Mouse (Mus musculus) forebrain, embryonic 12.5 days (tissue): Measurements from ENCODE around the gene Patj. TPM values are rescaled to one million over a fixed set of nuclear protein-coding genes. Genes with fewer than 3 reads are reported as not detected.
"Not testable (repeated sequence)": the region's sequence is repeated elsewhere in the genome, so short reads cannot be mapped to it uniquely, and the experiment has no call there.

ENCODE experiments used
- ATAC-seq: fragments of 200-750 bp; cut with Nextera tagmentation; 2 replicates; pipeline ENCODE4 v1.8.0; 2017; ENCODE audit warnings: moderate TSS enrichment; ENCODE audit not compliant: low FRiP score
- H3K27ac ChIP-seq: fragments of 300-500 bp; sonication (generic); 2 replicates; pipeline ENCODE4 v1.5.1; 2016; ENCODE audit warnings: mild to moderate bottlenecking
- H3K27me3 ChIP-seq: fragments of 300-500 bp; sonication (generic); 2 replicates; pipeline ENCODE4 v1.6.1; 2016; ENCODE audit warnings: mild to moderate bottlenecking
- H3K36me3 ChIP-seq: fragments of 300-500 bp; sonication (generic); replicated peaks from 2 replicates; pipeline ENCODE4 v1.6.1; 2016; ENCODE audit warnings: mild to moderate bottlenecking
- H3K4me1 ChIP-seq: fragments of 300-500 bp; sonication (generic); 2 replicates; pipeline ENCODE4 v1.6.1; 2016
- H3K4me2 ChIP-seq: fragments of 300-500 bp; sonication (generic); 2 replicates; pipeline ENCODE4 v1.6.1; 2016; ENCODE audit warnings: mild to moderate bottlenecking, moderate library complexity
- H3K4me3 ChIP-seq: fragments of 300-500 bp; sonication (generic); replicated peaks from 2 replicates; pipeline ENCODE4 v1.5.1; 2016; ENCODE audit warnings: mild to moderate bottlenecking
- H3K9ac ChIP-seq: fragments of 300-500 bp; sonication (generic); 2 replicates; pipeline ENCODE4 v1.6.1; 2016; ENCODE audit warnings: mild to moderate bottlenecking
- H3K9me3 ChIP-seq: fragments of 300-500 bp; sonication (generic); 2 replicates; pipeline ENCODE4 v1.6.1; 2016
- WGBS: fragments of 180-500 bp; shearing (Covaris S2); methylation state at CpG from one replicate; pipeline ENCODE4 v1.1.7; 2016; 5-methylcytosine and 5-hydroxymethylcytosine counted together
- polyA plus RNA-seq: library from polyadenylated mRNA; unstranded; fragments of >200 nt; fragmentation: Nextera tagmentation; extraction: Ambion mirVana; gene quantifications from 2 replicates; pipeline ENCODE4 v1.2.1, GENCODE M21; 2016

Gene Patj
- polyA plus RNA-seq, 1 experiment from 2014 or later = 12.9 TPM

DNA sequence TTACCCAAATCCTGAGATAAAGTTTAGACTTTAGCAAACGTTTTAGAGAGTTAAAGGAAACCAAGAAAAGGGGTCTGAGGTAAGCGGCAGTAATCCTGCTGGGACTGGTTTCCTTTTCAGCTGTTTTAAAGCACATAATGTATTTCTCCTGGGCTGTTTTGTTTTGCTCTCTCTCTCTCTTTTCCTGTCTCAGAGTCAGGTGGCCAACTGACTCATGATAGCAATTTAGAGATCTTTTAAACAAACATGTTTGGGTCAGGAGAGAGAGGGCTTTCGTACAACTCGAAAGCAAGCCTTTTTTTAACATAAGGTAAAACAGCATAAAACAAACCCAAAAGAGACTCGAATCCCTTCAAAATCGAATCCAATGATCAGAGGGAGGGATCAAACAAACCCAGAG is 207.5 kb downstream of the Patj start:
- H3K4me3 ChIP-seq = no peak overlapping the region
- 70% methylated on average over 6 of the region's 6 CpGs for WGBS
- ATAC-seq = no peak

DNA sequence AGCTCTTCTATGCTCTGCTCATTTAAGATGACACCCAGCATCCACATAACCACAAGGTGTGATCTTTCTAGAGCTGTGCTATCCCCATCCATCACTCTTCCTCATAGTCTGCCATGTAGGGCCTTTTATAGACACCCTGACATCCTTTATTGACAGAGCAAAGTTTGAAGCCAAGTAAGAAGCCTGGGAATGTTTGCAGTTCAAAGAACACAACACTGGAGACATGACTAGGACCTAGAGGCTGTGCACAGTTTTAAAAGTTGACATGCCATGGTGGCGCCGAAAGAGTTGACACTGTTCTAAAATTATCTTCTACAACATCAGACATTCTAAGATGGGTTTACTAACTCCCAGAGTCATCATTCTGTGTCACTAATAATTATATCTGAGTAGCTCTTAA is 214.9 kb downstream of the Patj start:
- no peak for ATAC-seq
- Histone ChIP-seq H3K9me3 (no peaks in the 10 kb centered on the region), H3K27me3 (no peaks in the 10 kb centered on the region), H3K4me2 (no peak overlapping the region), H3K27ac (no peak overlapping the region), H3K36me3 (no peaks in the 10 kb centered on the region), H3K4me1 (no peaks in the 10 kb centered on the region), H3K4me3 (no peak overlapping the region), H3K9ac (no peak overlapping the region)
- WGBS = 93% methylated on average over 2 of the region's 2 CpGs

More for the DNA sequence above, 207.5 kb downstream of the Patj start:
- Histone ChIP-seq H3K9ac (no peak overlapping the region), H3K27ac (no peak overlapping the region), H3K36me3 (no peaks in the 10 kb centered on the region), H3K27me3 (no peaks in the 10 kb centered on the region), H3K9me3 (no peaks in the 10 kb centered on the region), H3K4me1 (peaks cover 11% of the 10 kb centered on the region; the same call in 1 of the 2 replicates), H3K4me2 (no peak overlapping the region)

DNA sequence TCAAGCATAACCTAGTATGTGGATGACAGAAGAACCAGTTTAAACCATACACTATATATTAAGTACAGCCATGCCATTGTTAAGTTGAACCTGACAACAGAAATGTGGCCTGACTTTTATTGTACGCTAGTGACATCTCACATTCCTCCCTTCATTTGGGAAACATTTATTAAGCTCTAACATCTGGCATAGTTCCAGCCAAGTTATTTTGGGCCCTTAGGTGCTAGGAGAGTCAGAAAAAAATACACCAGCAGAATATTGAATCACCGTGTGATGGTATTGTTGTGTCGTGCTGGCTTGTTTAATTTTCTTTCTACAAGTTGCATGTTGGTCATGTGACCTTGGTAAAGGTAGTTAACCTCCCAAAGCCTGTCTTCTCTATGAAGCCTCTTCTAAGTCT is 218.8 kb downstream of the Patj start:
- 92% methylated on average over 3 of the region's 3 CpGs for WGBS
- Histone ChIP-seq H3K9me3 (no peaks in the 10 kb centered on the region), H3K27ac (no peak overlapping the region), H3K36me3 (no peaks in the 10 kb centered on the region), H3K4me2 (no peak overlapping the region), H3K27me3 (no peaks in the 10 kb centered on the region), H3K4me1 (no peaks in the 10 kb centered on the region), H3K9ac (no peak overlapping the region), H3K4me3 (no peak overlapping the region)
- ATAC-seq = no peak

DNA sequence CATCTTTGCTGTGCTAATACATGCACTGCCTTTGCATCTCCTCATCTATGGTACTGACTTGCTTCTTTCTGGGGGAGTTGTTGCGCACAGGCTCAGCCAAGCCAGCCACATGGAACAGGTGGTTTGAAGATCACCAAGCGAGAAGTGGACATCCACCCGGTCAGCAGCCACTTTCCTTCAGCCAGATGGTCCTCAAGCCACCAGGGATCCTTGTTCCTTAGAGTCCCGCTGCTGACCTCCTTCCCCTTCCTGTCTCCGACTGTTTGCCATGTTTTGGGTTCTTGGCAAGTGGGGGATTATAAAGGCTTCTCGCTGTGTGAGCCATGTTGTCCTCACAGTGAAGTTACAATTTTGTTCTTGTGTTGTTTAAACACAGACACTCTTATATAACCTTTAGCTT is 223.6 kb downstream of the Patj start:
- no peaks in the 10 kb centered on the region for H3K27me3 ChIP-seq
- H3K9me3 ChIP-seq = no peaks in the 10 kb centered on the region
- no peak overlapping the region for H3K4me3 ChIP-seq
- 90% methylated on average over 6 of the region's 6 CpGs for WGBS
- ATAC-seq = no peak
- H3K4me2 ChIP-seq = no peak overlapping the region
- no peak overlapping the region for H3K9ac ChIP-seq
- H3K4me1 ChIP-seq = peaks cover 10% of the 10 kb centered on the region
- no peaks in the 10 kb centered on the region for H3K36me3 ChIP-seq
- no peak overlapping the region for H3K27ac ChIP-seq

DNA sequence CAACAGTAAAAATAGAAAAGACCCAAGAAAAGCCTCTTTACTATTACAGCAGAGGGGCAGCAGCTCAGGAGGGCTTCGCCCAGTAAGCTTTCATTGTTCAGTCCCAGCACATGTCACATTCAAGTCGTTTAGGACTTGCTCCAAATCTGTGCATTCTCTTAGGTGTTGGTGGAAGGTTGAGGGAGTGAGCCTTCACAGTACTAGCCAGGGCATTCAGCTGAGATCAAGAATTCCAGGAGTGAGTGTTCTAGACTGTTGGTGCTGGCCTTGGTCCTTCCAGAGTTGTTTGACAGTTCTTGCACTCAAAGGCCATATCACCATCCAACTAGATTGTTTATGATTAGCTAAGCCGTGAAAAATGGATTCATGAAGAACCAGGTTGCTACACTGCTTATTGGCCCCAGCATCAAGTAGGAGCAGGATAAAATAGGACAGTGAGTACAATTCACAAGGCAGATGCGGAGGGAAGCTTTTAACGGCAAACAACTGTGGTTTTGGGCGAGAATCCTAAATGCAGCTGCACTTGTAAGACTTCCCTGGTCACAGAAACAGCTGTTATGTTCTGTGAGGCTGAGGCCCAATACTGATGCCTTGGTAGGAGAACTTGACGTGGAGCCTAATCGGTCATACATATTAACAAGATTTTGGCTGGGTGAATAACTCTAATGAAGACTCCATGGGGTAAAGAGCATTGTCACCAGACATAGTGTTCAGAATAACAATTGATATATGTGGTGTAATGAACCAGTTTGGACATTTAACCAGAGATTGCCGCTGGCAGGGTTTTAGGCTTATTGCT is 225.6 kb downstream of the Patj start:
- no peak overlapping the region for H3K9ac ChIP-seq
- WGBS = 69% methylated on average over 9 of the region's 9 CpGs
- ATAC-seq = no peak

DNA sequence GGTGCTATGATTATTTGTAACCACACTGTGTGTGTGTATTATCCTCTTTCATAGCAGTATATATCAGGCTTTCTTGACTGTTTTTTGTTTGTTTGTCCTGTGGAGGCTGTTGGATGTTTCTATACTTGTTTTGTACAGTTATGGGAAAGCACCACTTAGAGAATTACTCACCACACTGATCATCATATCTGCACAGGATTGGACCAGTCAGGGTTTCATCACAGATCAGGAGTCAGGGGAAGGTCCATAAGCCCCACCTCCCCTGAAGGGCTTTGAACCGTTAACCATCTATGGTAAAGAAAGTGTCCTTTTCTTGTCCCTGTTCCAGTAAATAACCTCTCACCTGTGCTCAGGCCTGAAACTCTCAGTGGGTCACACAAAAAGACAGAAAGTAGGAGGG is 226.6 kb downstream of the Patj start:
- Histone ChIP-seq H3K36me3 (no peaks in the 10 kb centered on the region), H3K4me2 (no peak overlapping the region), H3K4me1 (peaks cover 10% of the 10 kb centered on the region), H3K9ac (no peak overlapping the region), H3K9me3 (no peaks in the 10 kb centered on the region), H3K27me3 (no peaks in the 10 kb centered on the region), H3K4me3 (no peak overlapping the region), H3K27ac (no peak overlapping the region)
- no peak for ATAC-seq
- 77% methylated on average over 1 of the region's 1 CpGs for WGBS

More for the DNA sequence above, 225.6 kb downstream of the Patj start:
- H3K27me3 ChIP-seq = no peaks in the 10 kb centered on the region
- no peak overlapping the region for H3K4me3 ChIP-seq
- H3K4me1 ChIP-seq = peaks cover 10% of the 10 kb centered on the region
- H3K4me2 ChIP-seq = no peak overlapping the region
- no peaks in the 10 kb centered on the region for H3K9me3 ChIP-seq
- H3K36me3 ChIP-seq = no peaks in the 10 kb centered on the region
- H3K27ac ChIP-seq = no peak overlapping the region

DNA sequence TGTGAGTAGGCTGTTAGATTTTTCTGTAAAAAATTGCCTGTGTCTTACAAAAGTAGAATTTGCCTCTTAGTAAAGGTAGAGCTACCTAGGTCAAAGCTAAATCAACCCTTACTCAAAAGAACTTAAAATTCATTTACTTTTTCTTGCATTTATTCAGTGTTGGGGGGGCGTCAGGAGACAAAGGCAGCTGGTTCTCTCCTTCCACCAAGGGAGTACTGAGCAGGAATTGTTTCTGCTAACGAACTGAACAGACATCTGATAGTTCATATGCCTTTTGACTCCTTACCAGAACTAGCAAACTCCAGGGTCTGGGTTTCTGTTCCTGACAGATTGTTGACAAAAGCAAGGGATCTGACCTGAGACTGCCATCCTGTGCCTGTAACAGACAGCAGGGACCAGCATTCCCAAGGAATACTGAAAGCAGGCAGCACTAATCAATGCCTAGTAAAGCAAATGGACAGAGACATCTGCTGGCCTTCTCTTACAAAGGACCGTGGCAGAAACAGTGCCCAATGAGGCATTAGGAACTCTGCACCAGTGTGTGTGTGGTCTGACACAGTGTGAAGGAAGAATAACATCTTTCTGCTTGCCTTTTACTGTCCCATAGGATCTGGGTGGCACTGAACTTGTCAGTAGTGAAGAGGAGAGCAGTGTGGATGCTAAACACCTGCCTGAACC is 227.6 kb downstream of the Patj start:
- H3K4me2 ChIP-seq = no peak overlapping the region
- H3K4me3 ChIP-seq = no peak overlapping the region
- no peak overlapping the region for H3K9ac ChIP-seq
- H3K27me3 ChIP-seq = no peaks in the 10 kb centered on the region
- H3K4me1 ChIP-seq = peaks cover 10% of the 10 kb centered on the region
- H3K36me3 ChIP-seq = no peaks in the 10 kb centered on the region
- 40% methylated on average over 3 of the region's 3 CpGs for WGBS
- peak; percentile 42 for ATAC-seq
- H3K27ac ChIP-seq = no peak overlapping the region
- H3K9me3 ChIP-seq = no peaks in the 10 kb centered on the region

DNA sequence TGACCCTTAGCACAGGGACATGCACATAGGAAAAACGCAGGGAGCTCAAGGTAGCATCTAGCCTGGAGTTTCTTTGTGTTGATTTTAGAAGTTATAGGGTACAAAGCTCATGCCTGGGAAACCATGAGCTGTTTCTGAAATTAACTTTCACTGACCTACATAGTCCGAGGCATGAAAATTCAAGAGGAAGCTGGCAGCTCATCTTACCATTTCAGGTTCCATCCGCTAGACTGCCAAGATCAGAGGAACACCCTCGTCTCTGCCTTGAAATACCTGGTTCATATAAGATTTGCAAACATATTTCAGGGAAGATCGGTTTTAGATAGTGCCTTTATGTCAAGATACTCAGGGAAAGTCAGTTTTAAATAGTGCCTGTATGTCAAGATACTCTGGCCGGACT is 232.7 kb downstream of the Patj start:
- Histone ChIP-seq H3K36me3 (no peaks in the 10 kb centered on the region), H3K27ac (no peak overlapping the region), H3K9me3 (no peaks in the 10 kb centered on the region), H3K4me2 (no peak overlapping the region), H3K27me3 (no peaks in the 10 kb centered on the region), H3K4me1 (peaks cover 6% of the 10 kb centered on the region), H3K4me3 (no peak overlapping the region), H3K9ac (no peak overlapping the region)
- WGBS = 89% methylated on average over 6 of the region's 6 CpGs
- no peak for ATAC-seq

DNA sequence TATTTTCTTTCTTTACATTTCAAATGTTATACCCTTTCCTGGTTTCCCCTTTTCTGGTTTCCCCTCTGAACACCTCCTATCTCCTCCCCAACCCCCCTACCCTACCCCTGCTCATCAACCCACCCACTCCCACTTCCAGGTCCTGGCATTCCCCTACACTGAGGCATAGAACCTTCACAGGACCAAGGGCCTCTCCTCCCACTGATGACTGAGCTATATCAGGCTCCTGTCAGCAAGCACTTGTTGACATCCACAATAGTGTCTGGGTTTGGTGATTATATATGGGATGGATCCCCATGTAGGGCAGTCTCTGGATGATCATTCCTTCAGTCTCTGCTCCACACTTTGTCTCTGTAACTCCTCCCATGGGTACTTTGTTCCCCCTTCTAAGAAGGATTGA is 233.6 kb downstream of the Patj start:
- not testable (repeated sequence) for ATAC-seq, H3K4me3 ChIP-seq, H3K9me3 ChIP-seq, H3K27ac ChIP-seq, H3K4me1 ChIP-seq, H3K4me2 ChIP-seq, H3K9ac ChIP-seq, H3K27me3 ChIP-seq, H3K36me3 ChIP-seq

DNA sequence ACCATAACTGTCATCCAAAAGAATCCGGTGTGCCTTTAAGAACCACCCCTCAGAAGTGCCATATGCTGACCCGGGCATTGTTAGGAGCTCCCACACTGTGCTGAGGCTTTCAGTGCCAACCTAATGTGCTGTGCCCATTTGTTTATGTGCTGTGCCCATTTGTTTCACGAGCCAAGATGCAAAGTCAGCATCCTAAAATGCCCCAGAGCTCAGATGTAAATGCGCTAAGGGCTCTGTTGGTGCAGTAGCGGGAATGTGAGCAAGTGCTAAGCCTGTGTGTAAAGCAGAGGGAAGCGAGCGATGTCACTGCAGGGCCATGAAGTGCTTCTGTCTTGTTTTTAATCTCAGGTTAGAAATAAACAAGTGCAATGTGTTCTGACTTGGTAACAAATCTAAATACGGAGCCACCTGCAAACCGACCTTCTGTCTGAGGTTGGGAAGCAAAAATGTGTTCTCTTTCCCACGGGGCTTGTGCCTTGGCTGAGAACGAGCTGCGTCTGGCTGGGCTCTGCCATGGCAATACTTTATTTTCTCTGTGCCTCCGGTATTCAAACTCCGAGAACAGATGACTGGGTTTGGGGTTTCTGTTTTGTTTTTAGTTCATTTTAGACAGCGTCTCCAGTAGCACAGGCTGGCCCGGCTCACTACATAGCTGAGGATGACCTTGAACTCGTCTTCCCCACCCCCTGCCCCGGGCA is 239.7 kb downstream of the Patj start:
- ATAC-seq = no peak
- Histone ChIP-seq H3K27me3 (no peaks in the 10 kb centered on the region), H3K9ac (no peak overlapping the region), H3K36me3 (no peaks in the 10 kb centered on the region), H3K4me3 (no peak overlapping the region), H3K9me3 (no peaks in the 10 kb centered on the region), H3K27ac (no peak overlapping the region), H3K4me2 (no peak overlapping the region), H3K4me1 (no peaks in the 10 kb centered on the region)
- 86% methylated on average over 18 of the region's 18 CpGs for WGBS

DNA sequence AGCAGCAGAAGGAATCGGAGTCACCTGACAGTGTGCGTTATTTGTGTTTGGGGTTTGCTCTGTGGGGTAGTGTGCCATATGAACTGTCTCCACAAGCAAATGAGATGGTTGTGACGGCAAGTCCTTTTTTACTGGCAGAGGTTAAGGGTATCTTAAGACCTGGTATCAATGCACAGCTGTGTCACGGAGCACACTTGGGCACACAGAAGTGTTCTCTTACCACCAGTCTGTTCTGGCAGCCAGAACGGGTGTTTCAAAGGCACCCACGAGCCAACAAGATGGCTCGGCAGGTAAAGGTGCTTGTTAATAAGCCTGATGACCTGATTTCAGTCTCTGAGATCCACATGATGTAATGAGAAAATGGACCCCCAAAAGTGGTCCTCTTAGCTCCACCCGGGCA is 243.1 kb downstream of the Patj start:
- Histone ChIP-seq H3K4me1 (no peaks in the 10 kb centered on the region), H3K9me3 (no peaks in the 10 kb centered on the region), H3K9ac (no peak overlapping the region), H3K27me3 (no peaks in the 10 kb centered on the region), H3K4me2 (no peak overlapping the region), H3K27ac (no peak overlapping the region), H3K36me3 (no peaks in the 10 kb centered on the region), H3K4me3 (no peak overlapping the region)
- WGBS = 95% methylated on average over 8 of the region's 8 CpGs
- ATAC-seq = no peak

DNA sequence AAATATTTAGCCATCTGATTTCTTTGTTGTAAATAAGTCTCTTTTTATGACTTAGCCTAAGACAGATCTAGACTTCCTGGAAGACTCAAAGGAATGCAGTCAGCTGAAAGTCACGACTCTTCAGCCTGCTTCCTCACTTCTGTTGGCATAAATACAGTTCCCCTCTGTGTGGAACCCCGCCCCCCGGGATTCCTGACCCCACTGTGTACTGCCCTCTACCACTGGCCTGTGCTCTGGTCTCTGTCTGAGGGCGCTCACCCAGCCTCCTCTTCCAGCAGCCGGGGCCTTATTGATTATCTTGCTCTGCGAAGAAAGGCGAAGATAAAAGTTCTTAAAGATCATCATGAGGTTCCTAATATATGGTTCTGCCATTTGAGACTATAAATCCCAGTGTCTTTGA is 258.1 kb downstream of the Patj start:
- no peak overlapping the region for H3K4me3 ChIP-seq
- H3K9me3 ChIP-seq = no peaks in the 10 kb centered on the region
- H3K9ac ChIP-seq = no peak overlapping the region
- no peaks in the 10 kb centered on the region for H3K4me1 ChIP-seq
- no peak overlapping the region for H3K27ac ChIP-seq
- H3K4me2 ChIP-seq = no peak overlapping the region
- ATAC-seq = no peak
- no peaks in the 10 kb centered on the region for H3K36me3 ChIP-seq
- no peaks in the 10 kb centered on the region for H3K27me3 ChIP-seq
- WGBS = 91% methylated on average over 7 of the region's 7 CpGs
